Mouse (Mus musculus) heart, embryonic 11.5 days (tissue): ENCODE measurements around the gene Mtf1. TPM values are rescaled to one million over a fixed set of nuclear protein-coding genes. Genes with fewer than 3 reads are reported as not detected.
A peak's percentile ranks its signal among the peaks of the same experiment; 100 is the strongest.

Experiments used
- ATAC-seq: fragments of 200-750 bp; cut with Nextera tagmentation; replicated peaks from 2 replicates; pipeline ENCODE4 v1.8.0; 2017; ENCODE audit warnings: moderate library complexity; ENCODE audit not compliant: insufficient number of reproducible peaks, low FRiP score, low TSS enrichment
- H3K27ac ChIP-seq: fragments of 300-500 bp; sonication (generic); 2 replicates; pipeline ENCODE4 v1.5.1; 2014; ENCODE audit warnings: mild to moderate bottlenecking, low read depth, low read length
- H3K27me3 ChIP-seq: fragments of 300-500 bp; sonication (generic); 2 replicates; pipeline ENCODE4 v1.6.1; 2014; ENCODE audit warnings: mild to moderate bottlenecking, low read length, mixed read lengths; ENCODE audit not compliant: control insufficient read depth, insufficient read depth
- H3K36me3 ChIP-seq: fragments of 300-500 bp; sonication (generic); 2 replicates; pipeline ENCODE4 v1.6.1; 2014; ENCODE audit warnings: mild to moderate bottlenecking, low read length, moderate library complexity, mixed read lengths; ENCODE audit not compliant: control insufficient read depth, insufficient read depth
- H3K4me1 ChIP-seq: fragments of 300-500 bp; sonication (generic); 2 replicates; pipeline ENCODE4 v1.6.1; 2014; ENCODE audit warnings: low read length; ENCODE audit not compliant: control insufficient read depth, insufficient read depth
- H3K4me2 ChIP-seq: fragments of 300-500 bp; sonication (generic); 2 replicates; pipeline ENCODE4 v1.6.1; 2014; ENCODE audit warnings: mild to moderate bottlenecking, moderate library complexity
- H3K4me3 ChIP-seq: fragments of 300-500 bp; sonication (generic); 2 replicates; pipeline ENCODE4 v1.5.1; 2014; ENCODE audit warnings: low read depth, low read length
- H3K9ac ChIP-seq: fragments of 300-500 bp; sonication (generic); 2 replicates; pipeline ENCODE4 v1.6.1; 2014; ENCODE audit warnings: mild to moderate bottlenecking, low read depth, low read length, moderate library complexity
- H3K9me3 ChIP-seq: fragments of 300-500 bp; sonication (generic); replicated peaks from 2 replicates; pipeline ENCODE4 v1.6.1; 2016; ENCODE audit warnings: low read length; ENCODE audit not compliant: control insufficient read depth
- WGBS: fragments of 180-500 bp; shearing (Covaris S2); extraction: QIAGEN DNeasy Blood & Tissue Kit; methylation state at CpG from one replicate; pipeline ENCODE4 v1.1.7; 2014; ENCODE audit not compliant: insufficient replicate concordance; 5-methylcytosine and 5-hydroxymethylcytosine counted together
- polyA plus RNA-seq: library from polyadenylated mRNA; unstranded; fragments of >200 nt; fragmentation: Nextera tagmentation; extraction: Ambion mirVana; gene quantifications from 2 replicates; pipeline ENCODE4 v1.2.1, GENCODE M21; 2014

Mtf1 gene
- polyA plus RNA-seq, 1 experiment from 2014 or later, result 11.0 TPM

GRCm38 (mm10) chr4:124888702-124889101 is 86.8 kb downstream of the Mtf1 start:
- Histone ChIP-seq H3K9me3 (no peaks in the 10 kb centered on the region), H3K9ac (no peak overlapping the region), H3K36me3 (no peaks in the 10 kb centered on the region), H3K27ac (no peak overlapping the region), H3K4me2 (no peak overlapping the region), H3K27me3 (peaks cover 68% of the 10 kb centered on the region), H3K4me3 (no peak overlapping the region), H3K4me1 (no peaks in the 10 kb centered on the region)
- whole genome bisulfite sequencing, result 65% methylated on average over 7 of the region's 7 CpGs
- no peak for ATAC-seq

DNA sequence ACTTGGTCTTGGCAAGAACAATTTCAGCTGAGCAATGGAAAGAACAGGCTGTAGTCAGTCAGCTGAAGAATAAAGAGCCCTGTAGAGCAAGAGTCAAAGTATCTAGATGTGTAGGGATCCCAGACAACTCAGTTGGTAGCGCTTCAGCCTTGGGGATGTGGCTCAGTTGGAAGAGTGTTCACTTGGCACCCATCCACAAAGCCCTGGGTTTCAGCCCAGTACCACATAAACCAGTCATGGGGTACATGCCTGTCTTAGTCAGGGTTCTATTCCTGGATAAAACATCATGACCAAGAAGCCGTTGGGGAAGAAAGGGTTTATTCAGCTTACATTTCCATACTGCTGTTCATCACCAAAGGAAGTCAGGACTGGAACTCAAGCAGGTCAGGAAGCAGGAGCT is 88.0 kb downstream of the Mtf1 start:
- 93% methylated on average over 2 of the region's 2 CpGs for WGBS
- H3K4me3 ChIP-seq, result no peak overlapping the region
- H3K4me1 ChIP-seq, result peaks cover 5% of the 10 kb centered on the region; the same call in 1 of the 2 replicates
- no peaks in the 10 kb centered on the region for H3K9me3 ChIP-seq
- H3K9ac ChIP-seq, result no peak overlapping the region
- no peak for ATAC-seq
- H3K27ac ChIP-seq, result no peak overlapping the region
- H3K27me3 ChIP-seq, result peaks cover 72% of the 10 kb centered on the region
- H3K36me3 ChIP-seq, result no peaks in the 10 kb centered on the region
- H3K4me2 ChIP-seq, result no peak overlapping the region

DNA sequence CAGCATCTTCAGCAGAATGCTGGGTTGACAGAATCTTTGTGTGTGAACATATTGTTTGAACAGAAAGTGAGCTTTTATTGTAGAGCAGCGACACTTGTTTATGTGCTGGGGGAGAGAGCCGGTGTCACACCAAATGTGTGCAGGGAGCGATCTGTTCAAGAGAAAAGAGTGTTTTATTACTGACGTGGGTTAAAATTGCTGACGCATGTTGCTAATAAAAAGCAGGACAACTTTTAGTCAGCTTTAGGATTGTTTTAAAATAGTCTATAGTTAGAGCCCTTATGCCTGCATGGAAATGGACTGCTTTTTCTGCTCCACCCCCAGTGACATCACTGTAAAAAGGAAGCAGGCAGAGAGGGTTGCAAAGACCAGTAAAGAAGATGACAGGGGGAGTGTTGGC is 88.9 kb downstream of the Mtf1 start:
- Histone ChIP-seq H3K27me3 (peaks cover 74% of the 10 kb centered on the region), H3K4me3 (no peak overlapping the region), H3K27ac (no peak overlapping the region), H3K36me3 (no peaks in the 10 kb centered on the region), H3K9me3 (no peaks in the 10 kb centered on the region), H3K4me2 (no peak overlapping the region), H3K4me1 (peaks cover 7% of the 10 kb centered on the region; the same call in 1 of the 2 replicates), H3K9ac (no peak overlapping the region)
- 74% methylated on average over 5 of the region's 5 CpGs for WGBS
- ATAC-seq, result no peak

GRCm38 (mm10) chr4:124893769-124894168 is 91.9 kb downstream of the Mtf1 start:
- H3K4me3 ChIP-seq, result no peak overlapping the region
- H3K36me3 ChIP-seq, result no peaks in the 10 kb centered on the region
- H3K9me3 ChIP-seq, result no peaks in the 10 kb centered on the region
- H3K4me2 ChIP-seq, result no peak overlapping the region
- 39% methylated on average over 6 of the region's 6 CpGs for WGBS
- H3K9ac ChIP-seq, result no peak overlapping the region
- no peak overlapping the region for H3K27ac ChIP-seq
- ATAC-seq, result no peak
- H3K27me3 ChIP-seq, result peaks cover 70% of the 10 kb centered on the region
- peaks cover 7% of the 10 kb centered on the region; the same call in 1 of the 2 replicates for H3K4me1 ChIP-seq

DNA sequence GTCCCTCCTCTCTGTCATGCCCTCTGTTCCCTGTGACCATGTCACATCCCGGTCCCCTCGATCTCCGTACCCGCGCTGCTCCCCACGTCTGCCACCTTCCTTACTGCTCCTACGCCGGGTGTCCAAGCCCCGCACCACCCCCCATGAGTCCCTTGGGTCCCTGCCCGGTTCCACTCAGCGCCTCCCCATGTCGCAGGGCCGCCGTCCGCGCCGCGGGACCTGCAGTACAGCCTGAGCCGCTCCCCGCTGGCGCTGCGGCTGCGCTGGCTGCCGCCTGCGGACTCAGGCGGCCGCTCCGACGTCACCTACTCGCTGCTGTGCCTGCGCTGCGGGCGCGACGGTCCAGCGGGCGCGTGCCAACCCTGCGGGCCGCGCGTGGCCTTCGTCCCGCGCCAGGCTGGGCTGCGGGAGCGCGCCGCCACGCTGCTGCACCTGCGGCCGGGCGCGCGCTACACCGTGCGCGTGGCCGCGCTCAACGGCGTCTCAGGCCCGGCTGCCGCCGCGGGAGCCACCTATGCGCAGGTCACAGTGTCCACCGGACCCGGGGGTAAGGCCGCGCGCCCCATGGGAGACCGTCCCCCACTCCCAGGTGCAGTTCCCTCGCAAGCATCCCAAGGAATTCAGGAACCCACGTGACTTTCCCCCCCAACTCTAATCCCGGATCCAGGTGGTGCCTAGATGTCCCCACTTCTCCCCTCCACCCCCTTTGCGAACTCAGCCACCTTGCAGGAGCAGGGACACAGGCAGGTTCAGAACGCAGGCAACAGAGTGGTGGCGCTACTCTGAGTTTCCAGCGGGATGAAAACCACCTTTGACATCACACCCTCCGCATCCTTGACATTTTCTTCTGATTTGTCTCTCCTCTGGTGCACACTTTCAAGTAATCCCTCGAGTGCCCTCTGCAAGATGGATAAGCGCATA is 92.9 kb downstream of the Mtf1 start:
- peak overlapping the region; percentile 48 for H3K4me3 ChIP-seq
- WGBS, result 2% methylated on average over 83 of the region's 83 CpGs
- H3K27ac ChIP-seq, result no peak overlapping the region
- H3K9me3 ChIP-seq, result no peaks in the 10 kb centered on the region
- H3K4me2 ChIP-seq, result peak overlapping the region; percentile 87
- no peak for ATAC-seq
- H3K36me3 ChIP-seq, result no peaks in the 10 kb centered on the region
- no peak overlapping the region for H3K9ac ChIP-seq
- H3K4me1 ChIP-seq, result peaks cover 7% of the 10 kb centered on the region; the same call in 1 of the 2 replicates
- peaks cover 76% of the 10 kb centered on the region for H3K27me3 ChIP-seq

- H3K4me2 ChIP-seq, result no peak overlapping the region
- H3K4me1 ChIP-seq, result peaks cover 7% of the 10 kb centered on the region; the same call in 1 of the 2 replicates
- H3K4me3 ChIP-seq, result no peak overlapping the region
- WGBS, result 58% methylated on average over 10 of the region's 10 CpGs
- ATAC-seq, result no peak
- H3K27me3 ChIP-seq, result peaks cover 57% of the 10 kb centered on the region
- no peaks in the 10 kb centered on the region for H3K36me3 ChIP-seq
- H3K9ac ChIP-seq, result no peak overlapping the region
- no peaks in the 10 kb centered on the region for H3K9me3 ChIP-seq
- H3K27ac ChIP-seq, result no peak overlapping the region
Measured at GRCm38 (mm10) chr4:124898428-124898827, 96.5 kb downstream of the Mtf1 start.

Other genes starting within 250 kb of the Mtf1 start
- gene 3100002H09Rik, start 191.3 kb upstream of the Mtf1 start, polyA plus RNA-seq, result not detected in 2 replicates
- 0.21 and 0.24 TPM in 2 replicates for gene Pou3f1, start 145.3 kb upstream of the Mtf1 start, polyA plus RNA-seq
- 57.1 and 60.7 TPM in 2 replicates for gene Utp11, start 108.5 kb upstream of the Mtf1 start, polyA plus RNA-seq
- gene Fhl3, start 101.4 kb upstream of the Mtf1 start, polyA plus RNA-seq, result 6.3 and 6.4 TPM in 2 replicates
- 109 and 113 TPM in 2 replicates for gene Sf3a3, start 87.3 kb upstream of the Mtf1 start, polyA plus RNA-seq
- gene Inpp5b, start 60.3 kb upstream of the Mtf1 start, polyA plus RNA-seq, result 18.5 and 19.2 TPM in 2 replicates
- 25.4 and 28.0 TPM in 2 replicates for gene Yrdc, start 48.6 kb downstream of the Mtf1 start, polyA plus RNA-seq
- 41.4 and 46.3 TPM in 2 replicates for gene 1110065P20Rik, start 49.1 kb downstream of the Mtf1 start, polyA plus RNA-seq
- 0.13 and 0.21 TPM in 2 replicates for gene Maneal, start 60.1 kb downstream of the Mtf1 start, polyA plus RNA-seq
- not detected in 2 replicates for gene Epha10, start 78.8 kb downstream of the Mtf1 start, polyA plus RNA-seq
- gene 9930104L06Rik, start 134.9 kb downstream of the Mtf1 start, polyA plus RNA-seq, result 3.2 and 5.4 TPM in 2 replicates
- gene Cdca8, start 137.2 kb downstream of the Mtf1 start, polyA plus RNA-seq, result 131 and 136 TPM in 2 replicates
- 6.9 and 10.4 TPM in 2 replicates for gene Rspo1, start 184.3 kb downstream of the Mtf1 start, polyA plus RNA-seq
- gene Gnl2, start 214.5 kb downstream of the Mtf1 start, polyA plus RNA-seq, result 61.9 and 65.9 TPM in 2 replicates